Mouse (Mus musculus): ENCODE measurements around the gene Fmc1.
"Not testable (repeated sequence)": the region's sequence is repeated elsewhere in the genome, so short reads cannot be mapped to it uniquely, and the experiment has no call there.

Gene Fmc1

DNA sequence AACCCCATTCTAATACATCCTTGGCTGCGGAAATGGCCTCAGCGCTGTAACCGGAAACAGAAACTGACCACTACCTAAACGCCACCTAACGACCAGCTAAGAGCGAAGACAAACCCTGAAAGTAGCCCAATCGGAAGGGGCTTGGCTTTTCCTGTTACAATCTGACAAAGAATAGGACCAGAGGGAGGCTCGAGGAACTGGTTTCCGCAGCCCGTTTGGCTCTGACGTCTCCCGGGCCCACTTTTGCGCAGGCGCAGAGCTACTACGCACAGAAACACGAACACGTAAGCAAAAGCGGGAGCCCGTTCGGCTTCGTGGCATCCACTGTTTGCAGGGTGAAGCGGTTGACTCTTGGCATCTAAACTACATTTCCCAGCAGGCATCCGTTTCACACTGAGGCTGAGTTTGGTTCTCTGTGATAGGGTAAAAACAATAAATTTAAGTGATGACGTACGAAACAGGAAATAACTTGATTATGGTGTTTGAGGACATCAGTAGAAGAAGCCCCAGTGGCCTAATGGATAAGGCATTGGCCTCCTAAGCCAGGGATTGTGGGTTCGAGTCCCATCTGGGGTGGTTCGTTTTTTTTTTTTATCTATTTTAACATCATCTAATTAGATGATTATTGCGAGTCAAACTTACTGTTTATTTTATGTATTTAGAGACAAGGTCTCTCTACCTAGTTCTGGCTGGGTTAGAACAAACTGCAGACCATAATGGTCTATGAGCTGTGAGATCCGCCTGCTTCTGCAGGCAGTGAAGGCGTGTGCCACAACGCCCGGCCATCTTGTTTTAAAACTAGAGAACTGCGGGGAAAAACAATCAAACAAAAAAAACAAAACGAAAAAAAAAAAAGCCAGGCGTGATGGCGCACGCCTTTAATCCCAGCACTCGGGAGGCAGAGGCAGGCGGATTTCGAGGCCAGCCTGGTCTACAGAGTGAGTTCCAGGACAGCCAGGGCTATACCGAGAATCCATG, at the start of gene Fmc1:
TSS of gene Fmc1 (plus strand) at position 75 of the 978 bp plus-strand sequence.
- DNase-seq (ENCODE audit: inconsistent ontology term), result peak; percentile 98

DNA sequence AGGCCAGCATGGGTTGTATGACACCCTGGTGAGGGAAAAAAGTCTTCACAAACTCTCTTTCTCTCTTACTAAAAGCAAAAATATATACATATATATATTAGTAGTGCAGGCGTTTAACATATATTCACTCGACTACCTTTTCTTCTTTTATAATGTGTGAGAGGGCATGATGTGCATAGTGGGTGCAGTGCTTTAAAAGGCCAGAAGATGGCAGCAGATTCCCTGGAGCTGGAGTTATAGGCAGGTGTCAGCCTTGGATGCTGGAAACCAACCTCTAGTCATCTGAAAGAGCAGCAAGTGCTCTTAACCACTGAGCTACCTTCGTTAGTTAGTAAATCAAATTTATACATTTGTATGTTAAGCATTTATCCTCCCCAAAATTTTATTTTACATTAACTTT, 40.8 kb upstream of the Fmc1 start:
- DNase-seq (ENCODE audit: inconsistent ontology term), result no peak

DNA sequence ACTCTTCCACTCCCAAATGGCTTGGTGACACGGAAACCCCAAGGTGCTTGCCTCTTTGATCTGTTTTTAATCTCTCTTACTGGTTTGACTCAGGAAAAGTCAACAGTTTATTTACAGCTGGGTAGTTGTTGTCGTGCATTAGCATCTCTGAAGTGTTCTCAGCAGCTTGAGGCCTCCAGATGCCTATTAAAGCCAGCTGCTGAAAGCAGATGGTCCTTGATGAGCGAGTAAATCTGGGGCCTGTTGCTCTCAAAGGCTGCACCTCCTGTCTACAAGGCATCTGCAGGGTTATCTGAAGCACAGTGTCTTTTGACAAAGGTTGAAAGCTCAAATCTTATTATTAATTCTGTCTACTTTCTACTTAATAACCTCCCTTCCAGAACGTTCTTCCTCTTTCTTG, 37.7 kb upstream of the Fmc1 start:
- no peak for DNase-seq (ENCODE audit: inconsistent ontology term)

DNA sequence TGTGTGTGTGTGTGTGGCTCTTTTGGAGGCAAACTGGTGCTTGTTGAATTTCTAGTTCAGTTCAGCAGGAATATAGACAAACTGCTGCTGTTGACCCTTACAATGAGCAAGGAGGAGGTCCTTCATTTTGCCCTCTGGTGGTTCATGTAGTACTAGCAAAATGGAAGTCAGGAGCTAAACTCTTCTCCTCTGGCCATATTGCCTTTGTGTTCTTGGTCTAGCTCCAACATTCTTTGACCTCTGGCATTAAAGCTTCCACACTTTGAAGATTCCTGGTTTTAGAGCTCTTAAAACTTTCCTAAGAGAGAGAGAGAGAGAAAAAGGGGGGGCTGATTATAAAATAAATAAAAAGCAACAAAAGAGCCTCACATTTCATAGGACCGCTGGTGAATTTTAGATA, 21.2 kb upstream of the Fmc1 start:
- no peak for DNase-seq (ENCODE audit: inconsistent ontology term)

DNA sequence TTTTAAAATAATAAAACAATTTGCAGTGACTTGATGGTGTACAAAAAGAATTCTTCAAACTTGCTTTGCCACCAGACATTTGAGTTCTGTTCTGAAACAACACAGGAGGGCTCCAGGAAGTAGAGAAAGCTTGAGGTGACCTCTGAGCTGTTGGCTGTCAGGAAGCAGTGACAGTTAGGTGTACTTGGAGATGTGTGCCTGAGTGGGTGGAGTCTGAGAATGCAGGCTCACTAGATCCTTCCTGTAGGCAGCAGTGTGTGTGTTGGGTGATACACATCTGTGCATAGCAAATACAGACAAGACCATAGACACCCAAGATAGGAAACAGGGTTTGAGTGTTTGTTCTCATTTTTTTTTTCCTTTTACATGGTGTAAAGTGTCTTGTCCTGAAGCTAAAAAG, 20.5 kb upstream of the Fmc1 start:
- DNase-seq (ENCODE audit: inconsistent ontology term), result no peak

DNA sequence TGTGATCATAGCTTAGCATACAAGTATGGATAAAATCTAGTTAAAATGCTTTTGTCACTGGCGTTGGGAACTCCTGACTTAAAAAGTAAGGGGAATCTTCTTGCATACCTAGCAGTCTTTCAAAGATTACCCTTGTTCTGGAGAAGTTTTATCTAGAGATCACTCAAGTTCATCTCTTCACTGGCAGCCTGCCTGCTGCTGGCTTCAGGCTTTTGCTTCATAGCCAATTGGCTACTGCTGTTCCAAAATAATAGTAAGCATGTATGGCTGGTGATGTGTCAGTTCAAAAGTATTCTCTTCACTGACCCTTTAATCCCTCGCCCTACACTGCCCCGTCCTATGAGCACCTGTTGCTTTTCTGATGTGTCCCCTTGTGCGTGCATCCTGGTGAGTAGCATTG, 18.1 kb upstream of the Fmc1 start:
- peak; percentile 25 for DNase-seq (ENCODE audit: inconsistent ontology term)

DNA sequence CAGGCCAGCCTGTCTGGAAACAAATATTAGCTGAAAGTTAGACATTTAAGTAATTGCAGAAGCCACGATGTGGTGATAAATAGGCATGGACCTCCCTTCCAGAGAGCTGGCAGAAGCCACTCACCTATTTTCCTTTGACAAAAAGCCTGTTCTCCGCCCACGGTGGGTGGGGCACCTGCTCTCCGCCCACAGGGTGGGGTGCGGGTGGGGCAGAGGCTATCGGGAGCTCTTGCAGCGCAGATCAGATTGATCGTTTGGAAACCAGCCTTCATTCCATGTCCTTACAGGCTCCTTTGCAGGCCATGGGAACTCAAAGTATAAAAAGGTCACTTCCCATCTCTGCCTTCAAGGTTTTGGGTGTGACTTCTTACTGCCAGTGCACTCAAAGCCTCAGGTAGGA, 9.5 kb upstream of the Fmc1 start:
- DNase-seq (ENCODE audit: inconsistent ontology term), result no peak

DNA sequence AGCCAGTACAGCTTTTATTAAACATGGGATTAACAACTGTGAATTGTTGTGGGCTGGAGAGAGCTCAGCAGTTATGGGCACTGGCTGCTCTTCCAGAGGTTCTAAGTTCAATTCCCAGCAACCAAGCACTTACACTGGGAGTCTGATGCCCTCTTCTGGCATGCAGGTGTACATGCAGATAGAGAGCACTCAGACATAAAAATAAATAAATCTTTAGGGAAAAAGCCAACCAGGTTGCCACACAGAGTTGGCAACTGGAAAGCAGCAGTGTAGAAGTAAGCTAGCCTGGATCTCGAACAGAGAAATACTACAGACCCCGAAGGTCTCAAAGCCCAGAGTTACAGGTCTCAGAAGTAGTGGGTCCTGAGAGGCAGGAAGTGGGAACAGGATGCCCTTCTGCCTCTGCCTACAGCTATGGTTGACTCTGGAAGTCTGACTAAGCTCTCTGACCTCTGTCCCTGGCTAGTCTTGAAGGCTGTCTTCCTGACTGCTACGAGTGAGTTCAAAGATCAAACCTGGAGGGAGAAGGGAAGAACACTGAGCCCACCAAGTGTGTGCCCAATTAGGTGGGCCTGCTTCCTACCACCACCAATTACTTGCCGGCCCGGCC, 2.0 kb upstream of the Fmc1 start:
- no peak for DNase-seq (ENCODE audit: inconsistent ontology term)

DNA sequence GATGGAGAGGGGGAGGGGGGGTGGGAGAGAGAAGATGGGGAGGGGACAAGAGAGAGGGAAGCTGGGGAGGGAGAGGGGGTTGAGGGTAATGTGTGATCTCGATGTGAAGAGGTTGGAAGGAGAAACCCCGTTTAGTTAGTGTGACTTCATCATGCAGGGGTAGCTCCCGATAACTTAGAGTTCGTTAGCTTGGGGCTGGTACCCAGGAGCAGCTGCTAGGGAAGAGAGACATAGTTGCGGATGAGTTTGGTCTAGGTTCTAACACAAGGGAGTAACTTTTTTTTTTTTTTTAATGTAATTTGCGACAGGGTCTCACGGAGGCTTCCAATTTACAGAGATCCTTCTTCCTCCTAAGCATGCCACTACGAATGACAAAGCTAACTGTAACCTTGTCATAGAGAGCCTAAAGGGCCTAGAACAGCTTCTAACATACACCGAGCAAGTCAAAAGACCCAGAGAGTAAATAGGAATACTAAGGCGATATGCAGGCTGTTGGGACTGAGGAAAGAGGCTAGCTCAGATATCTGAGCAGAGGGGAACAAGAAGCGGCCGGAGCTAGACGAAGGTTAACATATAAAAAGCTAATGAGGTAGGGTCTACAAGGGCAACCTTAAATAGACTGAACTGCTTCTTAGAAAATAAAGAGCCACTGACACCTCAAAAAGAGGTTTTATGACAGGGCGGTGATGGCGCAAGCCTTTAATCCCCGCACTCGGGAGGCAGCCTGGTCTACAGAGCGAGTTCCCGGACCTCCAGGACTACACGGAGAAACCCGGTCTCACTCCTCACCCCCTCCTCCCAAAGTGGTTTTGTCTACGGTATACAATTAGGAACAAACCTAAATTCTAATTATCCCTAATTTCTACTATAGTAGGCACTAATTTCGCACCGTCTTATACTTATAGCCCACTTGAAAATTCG, 542 bp upstream of the Fmc1 start:
- no peak for DNase-seq (ENCODE audit: inconsistent ontology term)

DNA sequence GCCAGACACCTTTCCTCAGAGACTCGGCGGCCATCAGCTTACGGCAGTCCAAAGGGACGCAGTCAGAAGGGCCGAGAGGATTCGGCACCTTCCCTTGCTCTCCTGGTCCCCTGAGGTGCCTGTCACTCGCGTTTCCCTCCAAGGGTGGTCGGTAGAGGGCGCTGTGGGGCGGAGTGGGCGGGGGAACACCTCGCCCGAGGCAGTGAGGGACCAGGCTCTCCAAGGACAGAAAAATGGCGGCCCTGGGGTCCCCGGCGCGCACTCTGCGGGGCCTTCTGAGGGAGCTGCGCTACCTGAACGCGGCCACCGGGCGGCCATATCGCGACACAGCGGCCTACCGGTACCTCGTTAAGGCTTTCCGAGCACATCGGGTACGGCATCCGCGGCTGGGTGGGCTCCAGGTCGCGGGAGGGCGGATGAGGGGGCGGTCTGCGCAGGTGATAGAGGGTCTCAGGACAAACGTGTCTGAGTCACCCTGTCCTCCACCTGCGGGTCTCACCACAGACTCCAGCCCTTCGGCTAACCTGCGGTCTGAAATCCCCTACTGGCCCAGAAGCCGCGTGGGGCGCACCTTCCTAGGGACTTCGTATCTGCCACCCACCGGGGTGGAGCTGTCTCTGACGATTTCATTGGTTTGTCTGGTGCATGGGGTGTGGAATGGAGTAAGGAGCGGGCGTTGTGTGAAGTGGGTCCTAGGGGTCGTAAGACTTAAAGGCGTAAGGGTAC, 1.5 kb downstream of the Fmc1 start:
- peak; percentile 99 for DNase-seq (ENCODE audit: inconsistent ontology term)

DNA sequence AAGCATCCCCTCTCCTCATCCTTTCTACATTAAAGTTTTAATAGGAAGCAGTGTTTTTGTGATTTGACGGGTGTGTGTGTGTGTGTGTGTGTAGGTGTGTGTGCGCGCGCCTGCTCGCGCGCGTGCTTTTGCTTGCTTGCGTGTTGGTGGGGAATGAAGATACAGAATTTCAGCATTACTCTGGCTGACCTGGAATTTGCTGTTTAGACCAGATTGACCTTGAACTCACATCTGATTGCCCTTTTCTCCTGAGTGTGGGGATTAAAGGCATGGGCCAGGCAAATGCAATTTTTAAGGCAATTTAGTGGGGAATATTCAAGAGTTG, 2.0 kb downstream of the Fmc1 start:
- DNase-seq (ENCODE audit: inconsistent ontology term), result no peak

DNA sequence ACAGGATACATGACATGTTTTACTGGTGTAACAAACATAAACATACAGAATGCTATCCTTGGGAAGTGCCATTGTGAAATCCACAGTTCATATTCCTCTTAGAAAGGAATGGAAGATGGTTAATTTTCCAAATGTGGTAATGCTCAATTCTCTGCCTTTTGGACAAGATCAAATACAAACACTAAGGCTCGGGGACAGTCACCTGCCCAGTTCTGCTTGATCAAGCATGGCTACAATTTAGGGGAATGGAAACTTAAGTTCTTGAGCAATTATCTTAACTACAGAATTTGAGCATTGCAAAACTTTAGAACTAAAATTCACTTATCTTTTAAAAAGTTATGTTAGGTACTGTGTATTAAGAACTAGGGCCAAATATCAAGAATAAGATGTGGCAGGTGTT, 2.5 kb downstream of the Fmc1 start:
- no peak for DNase-seq (ENCODE audit: inconsistent ontology term)

DNA sequence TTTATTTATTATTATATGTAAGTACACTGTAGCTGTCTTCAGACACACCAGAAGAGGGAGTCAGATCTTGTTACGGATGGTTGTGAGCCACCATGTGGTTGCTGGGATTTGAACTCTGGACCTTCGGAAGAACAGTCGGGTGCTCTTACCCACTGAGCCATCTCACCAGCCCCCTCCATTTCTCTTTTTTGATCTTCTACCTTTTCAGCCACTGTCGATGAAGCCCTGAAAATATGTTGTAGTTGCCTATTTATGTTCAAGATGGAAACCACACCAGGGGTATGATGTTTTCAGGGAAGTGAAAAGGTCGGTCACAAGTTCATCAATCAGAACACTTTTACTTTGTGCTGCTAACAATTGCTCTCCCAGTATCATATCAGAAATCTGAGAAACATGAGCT, 10.8 kb downstream of the Fmc1 start:
- not testable (repeated sequence) for DNase-seq (ENCODE audit: inconsistent ontology term)

DNA sequence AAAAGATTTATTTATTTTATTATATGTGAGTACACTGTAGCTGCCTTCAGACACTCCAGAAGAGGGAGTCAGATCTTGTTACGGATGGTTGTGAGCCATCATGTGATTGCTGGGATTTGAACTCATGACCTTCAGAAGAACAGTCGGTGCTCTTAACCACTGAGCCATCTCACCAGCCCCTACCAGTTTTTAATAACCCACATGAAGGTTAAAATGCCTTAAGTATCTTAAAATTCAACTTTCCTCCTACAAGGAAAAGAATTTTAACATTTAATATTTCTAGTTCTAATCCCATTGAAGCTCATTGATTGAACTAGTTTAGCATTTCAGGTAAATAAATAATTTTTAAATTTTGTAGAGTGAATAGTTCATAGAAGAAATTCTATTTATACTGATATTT, 13.7 kb downstream of the Fmc1 start:
- DNase-seq (ENCODE audit: inconsistent ontology term), result not testable (repeated sequence)

DNA sequence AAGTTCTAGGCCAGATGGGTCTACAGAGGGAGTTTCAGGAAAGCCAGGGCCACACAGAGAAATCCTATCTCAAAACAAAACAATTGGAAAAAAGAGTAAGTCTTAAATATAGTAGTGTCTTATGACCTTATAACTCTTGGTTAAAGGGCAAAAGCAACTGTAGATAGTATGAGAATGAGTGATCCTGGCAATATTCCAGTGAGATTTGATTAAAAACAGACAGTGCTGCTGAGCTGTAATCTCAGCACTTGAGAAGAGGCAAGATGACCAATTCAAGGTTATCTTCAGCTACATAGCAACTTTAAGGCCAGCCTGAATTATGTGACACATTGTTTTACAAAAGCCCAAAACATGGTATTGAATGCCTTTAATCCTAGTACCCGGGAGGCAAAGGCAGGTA, 14.4 kb downstream of the Fmc1 start:
- no peak for DNase-seq (ENCODE audit: inconsistent ontology term)

DNA sequence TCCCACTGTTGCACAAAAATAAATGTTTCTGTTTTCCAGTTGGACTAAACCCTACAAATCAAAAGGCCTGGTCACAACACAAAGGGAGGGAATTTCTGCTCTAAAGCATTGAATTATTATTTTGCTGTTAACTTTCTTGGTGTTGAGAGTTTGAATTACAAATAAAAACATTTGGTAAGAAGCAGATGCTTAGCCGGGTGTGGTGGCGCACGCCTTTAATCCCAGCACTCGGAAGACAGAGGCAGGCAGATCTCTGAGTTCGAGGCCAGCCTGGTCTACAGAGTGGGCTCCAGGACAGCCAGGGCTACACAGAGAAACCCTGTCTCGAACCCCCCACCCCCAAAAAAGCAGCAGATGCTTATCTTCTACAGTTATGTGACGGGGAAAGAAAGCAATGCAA, 15.3 kb downstream of the Fmc1 start:
- not testable (repeated sequence) for DNase-seq (ENCODE audit: inconsistent ontology term)

DNA sequence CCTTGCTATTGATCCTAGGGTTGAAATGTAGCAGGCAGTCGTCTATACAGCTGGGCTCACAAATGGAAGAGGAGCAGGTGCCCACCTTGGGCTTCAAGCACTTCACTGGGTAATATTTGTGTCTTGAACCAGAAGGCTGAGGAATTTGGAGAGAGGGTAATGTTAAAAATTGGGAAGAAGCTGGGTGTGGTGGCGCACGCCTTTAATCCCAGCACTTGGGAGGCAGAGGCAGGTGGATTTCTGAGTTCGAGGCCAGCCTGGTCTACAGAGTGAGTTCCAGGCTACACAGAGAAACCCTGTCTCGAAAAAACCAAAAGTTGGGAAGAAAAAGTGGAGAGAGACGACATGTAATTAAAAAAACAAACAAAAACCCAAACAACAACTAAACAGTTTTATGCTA, 16.5 kb downstream of the Fmc1 start:
- DNase-seq (ENCODE audit: inconsistent ontology term), result not testable (repeated sequence)

DNA sequence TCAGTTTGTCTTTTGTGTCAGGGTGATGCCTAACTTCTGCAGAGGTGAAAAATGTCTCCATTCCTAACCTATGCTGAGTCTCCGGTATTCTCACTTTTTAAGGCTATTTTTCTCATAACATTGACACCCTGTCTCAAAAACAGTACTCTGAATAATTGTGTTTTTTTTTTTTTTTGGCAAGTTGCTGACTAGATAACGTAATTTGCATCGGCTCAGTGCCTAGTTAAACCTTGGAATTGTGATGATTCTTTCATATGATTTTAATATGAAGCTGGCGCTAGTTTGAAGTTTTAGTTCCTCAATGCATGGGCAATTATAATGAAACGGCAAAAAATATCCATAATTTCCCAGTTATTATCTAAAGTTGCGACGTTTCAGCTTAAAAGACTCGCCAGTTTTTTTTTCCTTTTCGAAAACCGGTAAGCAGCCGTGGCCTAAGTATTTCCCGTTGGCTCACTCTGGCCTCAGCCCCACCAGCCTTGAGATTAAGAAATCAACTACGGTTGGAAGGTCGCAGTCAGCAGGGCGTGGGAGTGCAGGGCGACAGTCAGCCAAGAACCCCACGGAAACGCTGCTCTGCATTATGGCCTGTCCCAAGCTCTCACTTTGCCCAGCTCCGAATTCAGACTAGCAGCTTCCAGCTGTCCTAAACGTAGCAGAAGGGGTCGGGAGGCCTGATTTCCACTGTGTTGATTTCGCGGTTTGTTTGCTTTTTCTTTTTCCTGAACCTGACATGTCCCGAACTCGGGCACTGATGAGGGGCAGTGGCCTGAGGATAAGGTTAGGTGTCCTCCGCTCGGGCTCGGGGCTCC, 17.2 kb downstream of the Fmc1 start:
- DNase-seq (ENCODE audit: inconsistent ontology term), result peak; percentile 84

DNA sequence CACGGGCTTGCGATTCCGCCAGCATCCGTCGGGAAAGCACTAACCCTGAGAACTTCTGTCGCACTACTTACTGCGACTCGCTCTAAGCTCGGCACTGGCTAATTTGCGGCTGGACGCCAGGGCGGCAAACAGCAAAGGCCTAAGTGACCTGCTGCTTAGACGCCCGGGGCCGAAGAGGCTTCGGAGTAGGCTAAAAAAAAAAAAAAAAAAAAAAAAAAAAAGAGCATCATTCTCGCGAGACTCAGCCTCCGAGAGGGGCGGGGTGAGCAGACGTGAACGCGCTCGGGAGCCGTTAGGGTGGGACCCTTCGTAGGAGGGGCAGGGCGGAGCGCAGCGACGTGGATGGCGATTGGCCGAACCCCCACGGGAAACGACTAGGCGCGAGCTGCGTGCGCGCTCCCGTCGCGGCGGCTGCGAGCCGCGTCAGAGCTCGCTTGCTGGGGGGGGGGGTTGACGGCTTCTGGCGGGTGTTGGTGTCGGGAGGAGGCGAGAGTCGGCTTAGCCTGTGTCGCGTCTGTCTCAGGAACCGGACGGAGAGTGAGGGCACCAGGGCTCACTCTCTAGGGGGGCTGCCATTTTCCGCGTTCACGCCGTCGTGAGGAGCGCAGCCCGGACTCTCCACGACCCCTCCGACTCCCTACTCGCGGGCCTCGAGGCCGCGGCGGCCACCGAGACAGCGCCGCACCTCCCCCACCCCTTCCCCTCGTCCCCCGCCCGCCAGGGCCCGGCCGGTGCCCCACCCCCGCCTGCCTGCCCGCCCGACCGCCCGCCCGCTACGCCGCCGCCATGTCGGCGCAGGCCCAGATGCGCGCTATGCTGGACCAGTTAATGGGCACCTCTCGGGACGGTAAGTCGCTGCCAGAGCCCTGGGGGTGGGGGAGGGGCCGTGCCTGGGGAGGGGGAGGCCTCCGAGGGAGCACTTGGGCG, 18.0 kb downstream of the Fmc1 start, which contains the start of gene Luc7l2:
TSS of gene Luc7l2 (plus strand) at position 273 of the 927 bp plus-strand sequence.
- peak; percentile 99 for DNase-seq (ENCODE audit: inconsistent ontology term)
